Comparison of ENCODE assay signal across 8 mouse cellular contexts in genomic region chr1:120264861-120265686, GRCm38 (mm10). TPM values are rescaled to one million over a fixed set of nuclear protein-coding genes. Genes with fewer than 3 reads are reported as not detected.
DNase-seq lines count a peak whose midpoint lies in the region; ATAC-seq and TF ChIP-seq lines count a peak whose summit lies in the region.

No protein-coding gene starts in this region.

- H3K36me3 ChIP-seq in embryonic facial prominence, embryonic 13.5 days = no peaks in the 10 kb centered on the region
- H3K36me3 ChIP-seq in heart, adult 2 months (ENCODE audit: control insufficient read depth, insufficient read depth, low read length) = no peaks in the 10 kb centered on the region
- no peaks in the 10 kb centered on the region for H3K36me3 ChIP-seq in limb, embryonic 12.5 days
- H3K36me3 ChIP-seq in midbrain, embryonic 14.5 days (ENCODE audit: control insufficient read depth, insufficient read depth, low read length) = no peaks in the 10 kb centered on the region

- H3K4me1 ChIP-seq in embryonic facial prominence, embryonic 13.5 days = peaks cover 18% of the 10 kb centered on the region; the same call in 1 of the 2 replicates
- peaks cover 3% of the 10 kb centered on the region; the same call in 1 of the 2 replicates for H3K4me1 ChIP-seq in heart, adult 2 months (ENCODE audit: control insufficient read depth, insufficient read depth, low read length)
- H3K4me1 ChIP-seq in limb, embryonic 12.5 days (replicated peaks) = peaks cover 43% of the 10 kb centered on the region
- 0 out of 2 replicates have a peak, but pooled peaks cover 7% of the 10 kb centered on the region for H3K4me1 ChIP-seq in midbrain, embryonic 14.5 days (ENCODE audit: control insufficient read depth, insufficient read depth, low read length)

- intact Hi-C loops in heart, adult 2 months (cut with DNase I) = loop anchor here (2.0 kb wide), 1 partner anchor 16 kb away; no protein-coding TSS in a partner anchor

- peak overlapping the region; percentile 70 for H3K9ac ChIP-seq in embryonic facial prominence, embryonic 13.5 days
- H3K9ac ChIP-seq in heart, adult 2 months (ENCODE audit: low read depth, low read length) = peak overlapping the region; percentile 84
- H3K9ac ChIP-seq in limb, embryonic 12.5 days (replicated peaks) = peak overlapping the region; percentile 58
- peak overlapping the region; percentile 54 for H3K9ac ChIP-seq in midbrain, embryonic 14.5 days (replicated peaks; ENCODE audit: low read length)

- peak; percentile 68 for TF ChIP-seq POLR2A in heart, adult 2 months (IDR thresholded peaks at IDR 0.05; ENCODE audit: insufficient read depth, low read depth, low read length)

- peak overlapping the region; percentile 56 for H3K4me3 ChIP-seq in embryonic facial prominence, embryonic 13.5 days
- H3K4me3 ChIP-seq in heart, adult 2 months = peak overlapping the region; percentile 79
- peak overlapping the region; percentile 52 for H3K4me3 ChIP-seq in limb, embryonic 12.5 days (replicated peaks)
- peak overlapping the region; percentile 44 for H3K4me3 ChIP-seq in midbrain, embryonic 14.5 days (replicated peaks; ENCODE audit: low read depth, low read length)

- TF ChIP-seq EP300 in heart, adult 2 months (IDR thresholded peaks at IDR 0.05; ENCODE audit: insufficient read depth, low read depth, low read length) = 0 out of 2 replicates have a peak, but pooled peaks have one; percentile 43

- WGBS in embryonic facial prominence, embryonic 13.5 days = 2% methylated on average over 40 of the region's 40 CpGs
- WGBS in heart, adult 2 months = under 1% methylated on average over 40 of the region's 40 CpGs
- 2% methylated on average over 37 of the region's 40 CpGs for WGBS in limb, embryonic 12.5 days
- 1% methylated on average over 40 of the region's 40 CpGs for WGBS in midbrain, embryonic 14.5 days

- peak; percentile 98 for DNase-seq in 3134 (ENCODE audit: extremely low read depth, insufficient read length, low spot score)
- DNase-seq in adrenal gland, postnatal 36 days = peak; percentile 96
- DNase-seq in heart, adult 2 months = peak; percentile 92 to 94
- peak; percentile 92 to 93 for DNase-seq in kidney, adult 8-10 months
- peak; percentile 78 for DNase-seq in midbrain, embryonic 14.5 days
- DNase-seq in spleen, adult 18-20 months = peak; percentile 75 to 79

- H3K27me3 ChIP-seq in embryonic facial prominence, embryonic 13.5 days = peaks cover 19% of the 10 kb centered on the region
- H3K27me3 ChIP-seq in heart, adult 2 months (ENCODE audit: control insufficient read depth, insufficient read depth, low read length) = no peaks in the 10 kb centered on the region
- H3K27me3 ChIP-seq in limb, embryonic 12.5 days = no peaks in the 10 kb centered on the region
- peaks cover 8% of the 10 kb centered on the region; the same call in 1 of the 2 replicates for H3K27me3 ChIP-seq in midbrain, embryonic 14.5 days (ENCODE audit: control insufficient read depth, insufficient read depth, low read length)

- no peaks in the 10 kb centered on the region for H3K9me3 ChIP-seq in embryonic facial prominence, embryonic 13.5 days
- H3K9me3 ChIP-seq in limb, embryonic 12.5 days = no peaks in the 10 kb centered on the region
- no peaks in the 10 kb centered on the region for H3K9me3 ChIP-seq in midbrain, embryonic 14.5 days (ENCODE audit: control insufficient read depth, low read length)

- ATAC-seq in embryonic facial prominence, embryonic 13.5 days (ENCODE audit: insufficient number of reproducible peaks, insufficient read depth, low FRiP score, low TSS enrichment, low read depth) = peak; percentile 76
- ATAC-seq in limb, embryonic 12.5 days (ENCODE audit: insufficient number of reproducible peaks, insufficient read depth, low FRiP score, low TSS enrichment, low read depth) = peak; percentile 75
- peak; percentile 80 for ATAC-seq in midbrain, embryonic 14.5 days (ENCODE audit: low FRiP score, low TSS enrichment)

- peak overlapping the region; percentile 98 for H3K4me2 ChIP-seq in embryonic facial prominence, embryonic 13.5 days
- peak overlapping the region; percentile 98 for H3K4me2 ChIP-seq in limb, embryonic 12.5 days
- H3K4me2 ChIP-seq in midbrain, embryonic 14.5 days (ENCODE audit: low read length) = peak overlapping the region; percentile 95

- no peaks in the 10 kb centered on the region for H3K79me2 ChIP-seq in heart, adult 2 months (replicated peaks; ENCODE audit: control insufficient read depth, insufficient read depth, low read length)

- no peak overlapping the region for H3K27ac ChIP-seq in embryonic facial prominence, embryonic 13.5 days
- H3K27ac ChIP-seq in heart, adult 2 months = peak overlapping the region; percentile 73
- H3K27ac ChIP-seq in limb, embryonic 12.5 days = no peak overlapping the region
- no peak overlapping the region for H3K27ac ChIP-seq in midbrain, embryonic 14.5 days (replicated peaks; ENCODE audit: low read depth, low read length)

- TF ChIP-seq CTCF in heart, adult 2 months (IDR thresholded peaks at IDR 0.05) = peak; percentile 31

RNA-seq across cellular contexts. Expression of gene Steap3, which starts 7.4 kb away (rescaled TPM):
- total RNA-seq in adrenal gland, postnatal 36 days (2021) = 10 to 100 TPM; 21.9 to 48.2 TPM
- polyA plus RNA-seq in embryonic facial prominence, embryonic 13.5 days (2015; fragmentation: Nextera tagmentation; extraction: Ambion mirVana) = 5.0 and 5.6 TPM in 2 replicates
- 10 to 100 TPM; 25.2 to 27.9 TPM for total RNA-seq in heart, adult 2 months (2021)
- polyA plus RNA-seq in heart, adult 2 months (2012; rRNA removed) = 54.9 and 70.5 TPM in 2 replicates
- 3.8 and 3.9 TPM in 2 replicates for polyA plus RNA-seq in limb, embryonic 12.5 days (2016; fragmentation: Nextera tagmentation; extraction: Ambion mirVana)
- polyA plus RNA-seq in midbrain, embryonic 14.5 days (2014; fragmentation: Nextera tagmentation; extraction: Ambion mirVana) = 2.4 and 3.2 TPM in 2 replicates
